Mouse (Mus musculus): ENCODE measurements around the gene Kcnip3. TPM values are rescaled to one million over a fixed set of nuclear protein-coding genes. Genes with fewer than 3 reads are reported as not detected.

The Kcnip3 gene
- polyA plus RNA-seq, 1 experiment from 2014 or later: 2.6 TPM

- ATAC-seq (ENCODE audit: low FRiP score): no peak
- no peaks in the 10 kb centered on the region for H3K9me3 ChIP-seq (ENCODE audit: control insufficient read depth, low read length)
- no peak overlapping the region for H3K4me3 ChIP-seq (ENCODE audit: low read depth, low read length)
- H3K27ac ChIP-seq (ENCODE audit: low read depth, low read length): no peak overlapping the region
- no peak overlapping the region for H3K4me2 ChIP-seq (replicated peaks; ENCODE audit: low read depth, low read length)
- H3K9ac ChIP-seq (ENCODE audit: low read depth, low read length): no peak overlapping the region
- no peaks in the 10 kb centered on the region for H3K27me3 ChIP-seq (ENCODE audit: control insufficient read depth, insufficient read depth, low read length)
- no peaks in the 10 kb centered on the region for H3K36me3 ChIP-seq (ENCODE audit: control insufficient read depth, insufficient read depth, low read length)
- no peaks in the 10 kb centered on the region for H3K4me1 ChIP-seq (replicated peaks; ENCODE audit: control insufficient read depth, insufficient read depth, low read length)
- WGBS: 89% methylated on average over 8 of the region's 8 CpGs
- no peak for DNase-seq (ENCODE audit: low spot score)
Measured at GRCm38 (mm10) chr2:127471281-127471680, 50.6 kb downstream of the Kcnip3 start.

GRCm38 (mm10) chr2:127470661-127471060 is 51.2 kb downstream of the Kcnip3 start:
- no peaks in the 10 kb centered on the region for H3K27me3 ChIP-seq (ENCODE audit: control insufficient read depth, insufficient read depth, low read length)
- H3K4me3 ChIP-seq (ENCODE audit: low read depth, low read length): no peak overlapping the region
- WGBS: 93% methylated on average over 10 of the region's 10 CpGs
- H3K4me1 ChIP-seq (replicated peaks; ENCODE audit: control insufficient read depth, insufficient read depth, low read length): no peaks in the 10 kb centered on the region
- no peak overlapping the region for H3K4me2 ChIP-seq (replicated peaks; ENCODE audit: low read depth, low read length)
- no peak for DNase-seq (ENCODE audit: low spot score)
- H3K9ac ChIP-seq (ENCODE audit: low read depth, low read length): no peak overlapping the region
- H3K36me3 ChIP-seq (ENCODE audit: control insufficient read depth, insufficient read depth, low read length): no peaks in the 10 kb centered on the region
- H3K9me3 ChIP-seq (ENCODE audit: control insufficient read depth, low read length): no peaks in the 10 kb centered on the region
- no peak for ATAC-seq (ENCODE audit: low FRiP score)
- H3K27ac ChIP-seq (ENCODE audit: low read depth, low read length): no peak overlapping the region

GRCm38 (mm10) chr2:127470183-127470582 is 51.7 kb downstream of the Kcnip3 start:
- Histone ChIP-seq H3K4me1 (replicated peaks; ENCODE audit: control insufficient read depth, insufficient read depth, low read length) (no peaks in the 10 kb centered on the region), H3K9me3 (ENCODE audit: control insufficient read depth, low read length) (no peaks in the 10 kb centered on the region), H3K27ac (ENCODE audit: low read depth, low read length) (no peak overlapping the region), H3K4me3 (ENCODE audit: low read depth, low read length) (no peak overlapping the region), H3K9ac (ENCODE audit: low read depth, low read length) (no peak overlapping the region), H3K27me3 (ENCODE audit: control insufficient read depth, insufficient read depth, low read length) (no peaks in the 10 kb centered on the region), H3K4me2 (replicated peaks; ENCODE audit: low read depth, low read length) (no peak overlapping the region), H3K36me3 (ENCODE audit: control insufficient read depth, insufficient read depth, low read length) (no peaks in the 10 kb centered on the region)
- 92% methylated on average over 5 of the region's 5 CpGs for WGBS
- DNase-seq (ENCODE audit: low spot score): no peak
- no peak for ATAC-seq (ENCODE audit: low FRiP score)

GRCm38 (mm10) chr2:127462314-127462713 is 59.6 kb downstream of the Kcnip3 start:
- no peaks in the 10 kb centered on the region for H3K4me1 ChIP-seq (replicated peaks; ENCODE audit: control insufficient read depth, insufficient read depth, low read length)
- no peaks in the 10 kb centered on the region for H3K9me3 ChIP-seq (ENCODE audit: control insufficient read depth, low read length)
- no peak overlapping the region for H3K4me2 ChIP-seq (replicated peaks; ENCODE audit: low read depth, low read length)
- H3K27me3 ChIP-seq (ENCODE audit: control insufficient read depth, insufficient read depth, low read length): no peaks in the 10 kb centered on the region
- H3K4me3 ChIP-seq (ENCODE audit: low read depth, low read length): no peak overlapping the region
- H3K27ac ChIP-seq (ENCODE audit: low read depth, low read length): no peak overlapping the region
- H3K36me3 ChIP-seq (ENCODE audit: control insufficient read depth, insufficient read depth, low read length): no peaks in the 10 kb centered on the region
- DNase-seq (ENCODE audit: low spot score) (peak; percentile 78), ATAC-seq (ENCODE audit: low FRiP score) (no peak; the same call in 1 of the 2 replicates)
- WGBS: 16% methylated on average over 8 of the region's 8 CpGs
- no peak overlapping the region for H3K9ac ChIP-seq (ENCODE audit: low read depth, low read length)

GRCm38 (mm10) chr2:127461351-127461750 is 60.5 kb downstream of the Kcnip3 start:
- Histone ChIP-seq H3K9ac (ENCODE audit: low read depth, low read length) (no peak overlapping the region), H3K4me1 (replicated peaks; ENCODE audit: control insufficient read depth, insufficient read depth, low read length) (no peaks in the 10 kb centered on the region), H3K4me2 (replicated peaks; ENCODE audit: low read depth, low read length) (no peak overlapping the region), H3K9me3 (ENCODE audit: control insufficient read depth, low read length) (no peaks in the 10 kb centered on the region), H3K27me3 (ENCODE audit: control insufficient read depth, insufficient read depth, low read length) (no peaks in the 10 kb centered on the region), H3K27ac (ENCODE audit: low read depth, low read length) (no peak overlapping the region), H3K36me3 (ENCODE audit: control insufficient read depth, insufficient read depth, low read length) (no peaks in the 10 kb centered on the region), H3K4me3 (ENCODE audit: low read depth, low read length) (no peak overlapping the region)
- WGBS: 48% methylated on average over 9 of the region's 9 CpGs
- DNase-seq (ENCODE audit: low spot score) (no peak), ATAC-seq (ENCODE audit: low FRiP score) (no peak)

- no peaks in the 10 kb centered on the region for H3K27me3 ChIP-seq (ENCODE audit: control insufficient read depth, insufficient read depth, low read length)
- no peak for ATAC-seq (ENCODE audit: low FRiP score)
- H3K27ac ChIP-seq (ENCODE audit: low read depth, low read length): no peak overlapping the region
- no peak overlapping the region for H3K4me3 ChIP-seq (ENCODE audit: low read depth, low read length)
- DNase-seq (ENCODE audit: low spot score): no peak
- no peaks in the 10 kb centered on the region for H3K36me3 ChIP-seq (ENCODE audit: control insufficient read depth, insufficient read depth, low read length)
- no peaks in the 10 kb centered on the region for H3K9me3 ChIP-seq (ENCODE audit: control insufficient read depth, low read length)
- no peaks in the 10 kb centered on the region for H3K4me1 ChIP-seq (replicated peaks; ENCODE audit: control insufficient read depth, insufficient read depth, low read length)
- H3K4me2 ChIP-seq (replicated peaks; ENCODE audit: low read depth, low read length): no peak overlapping the region
- H3K9ac ChIP-seq (ENCODE audit: low read depth, low read length): no peak overlapping the region
- 80% methylated on average over 2 of the region's 2 CpGs for WGBS
Measured at GRCm38 (mm10) chr2:127459341-127459740, 62.6 kb downstream of the Kcnip3 start.

GRCm38 (mm10) chr2:127453764-127454163 is 68.1 kb downstream of the Kcnip3 start:
- no peak for ATAC-seq (ENCODE audit: low FRiP score)
- H3K9ac ChIP-seq (ENCODE audit: low read depth, low read length): no peak overlapping the region
- H3K4me2 ChIP-seq (replicated peaks; ENCODE audit: low read depth, low read length): no peak overlapping the region
- no peaks in the 10 kb centered on the region for H3K4me1 ChIP-seq (replicated peaks; ENCODE audit: control insufficient read depth, insufficient read depth, low read length)
- no peaks in the 10 kb centered on the region for H3K9me3 ChIP-seq (ENCODE audit: control insufficient read depth, low read length)
- no peaks in the 10 kb centered on the region for H3K36me3 ChIP-seq (ENCODE audit: control insufficient read depth, insufficient read depth, low read length)
- H3K4me3 ChIP-seq (ENCODE audit: low read depth, low read length): no peak overlapping the region
- no peak overlapping the region for H3K27ac ChIP-seq (ENCODE audit: low read depth, low read length)
- DNase-seq (ENCODE audit: low spot score): peak; percentile 86
- peaks cover 3% of the 10 kb centered on the region; the same call in 1 of the 2 replicates for H3K27me3 ChIP-seq (ENCODE audit: control insufficient read depth, insufficient read depth, low read length)
- 3% methylated on average over 5 of the region's 5 CpGs for WGBS

GRCm38 (mm10) chr2:127453141-127453540 is 68.8 kb downstream of the Kcnip3 start:
- 74% methylated on average over 9 of the region's 9 CpGs for WGBS
- ATAC-seq (ENCODE audit: low FRiP score) (no peak), DNase-seq (ENCODE audit: low spot score) (no peak)
- Histone ChIP-seq H3K9ac (ENCODE audit: low read depth, low read length) (no peak overlapping the region), H3K4me1 (replicated peaks; ENCODE audit: control insufficient read depth, insufficient read depth, low read length) (no peaks in the 10 kb centered on the region), H3K9me3 (ENCODE audit: control insufficient read depth, low read length) (no peaks in the 10 kb centered on the region), H3K27me3 (ENCODE audit: control insufficient read depth, insufficient read depth, low read length) (peaks cover 3% of the 10 kb centered on the region; the same call in 1 of the 2 replicates), H3K36me3 (ENCODE audit: control insufficient read depth, insufficient read depth, low read length) (no peaks in the 10 kb centered on the region), H3K27ac (ENCODE audit: low read depth, low read length) (no peak overlapping the region), H3K4me2 (replicated peaks; ENCODE audit: low read depth, low read length) (no peak overlapping the region), H3K4me3 (ENCODE audit: low read depth, low read length) (no peak overlapping the region)

GRCm38 (mm10) chr2:127451748-127452147 is 70.1 kb downstream of the Kcnip3 start:
- H3K27me3 ChIP-seq (ENCODE audit: control insufficient read depth, insufficient read depth, low read length): peaks cover 3% of the 10 kb centered on the region; the same call in 1 of the 2 replicates
- DNase-seq (ENCODE audit: low spot score) (no peak), ATAC-seq (ENCODE audit: low FRiP score) (no peak)
- no peak overlapping the region for H3K27ac ChIP-seq (ENCODE audit: low read depth, low read length)
- no peak overlapping the region for H3K9ac ChIP-seq (ENCODE audit: low read depth, low read length)
- H3K9me3 ChIP-seq (ENCODE audit: control insufficient read depth, low read length): no peaks in the 10 kb centered on the region
- no peaks in the 10 kb centered on the region for H3K36me3 ChIP-seq (ENCODE audit: control insufficient read depth, insufficient read depth, low read length)
- WGBS: 65% methylated on average over 6 of the region's 6 CpGs
- no peaks in the 10 kb centered on the region for H3K4me1 ChIP-seq (replicated peaks; ENCODE audit: control insufficient read depth, insufficient read depth, low read length)
- no peak overlapping the region for H3K4me3 ChIP-seq (ENCODE audit: low read depth, low read length)
- H3K4me2 ChIP-seq (replicated peaks; ENCODE audit: low read depth, low read length): no peak overlapping the region

All from hindbrain, embryonic 11.5 days (tissue).